Mouse (Mus musculus) ZHBTc4 (cell line): ENCODE measurements around the gene Birc2.

Experiments
- DNase-seq: peaks from one replicate; pipeline ENCODE4 v3.0.0-alpha.2; 2011; ENCODE audit warnings: low read depth, low spot score

Gene Birc2

DNA sequence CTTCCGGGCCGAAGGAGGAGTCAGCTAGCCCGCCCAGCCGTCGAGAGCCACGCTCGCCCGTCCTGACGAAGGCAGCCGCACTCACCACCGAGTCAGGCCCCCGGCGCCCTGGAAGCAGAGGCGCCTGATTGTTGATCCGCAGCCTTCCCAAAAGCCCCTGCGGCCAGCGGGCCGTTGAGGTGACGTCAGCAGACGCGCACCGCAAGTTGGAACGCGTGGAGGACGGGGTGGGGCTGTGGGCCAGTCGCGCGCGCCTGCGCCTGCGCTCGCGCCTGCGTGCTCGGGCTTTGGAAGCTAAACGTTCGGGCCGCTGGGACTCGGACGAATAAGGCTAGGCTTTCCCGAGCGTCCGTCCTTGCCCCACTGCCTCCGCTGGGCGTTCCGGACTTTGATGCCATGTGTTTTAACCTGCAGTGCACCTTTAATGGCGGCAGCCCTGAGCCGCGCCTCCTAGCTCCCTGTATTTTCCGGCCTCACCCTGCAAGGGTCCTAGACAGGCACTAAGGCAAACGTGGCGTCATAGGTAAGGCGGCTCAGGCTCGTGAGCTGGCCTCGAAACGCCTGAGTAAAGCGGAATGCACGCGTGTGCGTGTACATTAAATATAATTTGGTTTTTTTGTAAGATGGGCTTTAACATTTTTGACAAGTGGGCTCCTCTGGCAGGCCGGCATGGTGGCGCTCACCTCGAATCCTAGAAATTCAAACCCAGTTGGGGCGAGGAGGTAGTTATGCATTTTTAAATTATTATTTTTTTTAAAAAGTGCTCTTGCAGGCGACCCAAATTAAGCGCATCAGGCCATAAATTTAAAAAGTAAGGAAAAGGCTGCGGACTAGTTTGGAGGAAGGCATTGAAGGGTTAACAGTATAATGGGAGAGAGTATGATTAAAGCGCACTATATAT, at the start of gene Birc2:
Birc2 (minus strand) TSS at position 160 of the 901 bp plus-strand sequence.
- DNase-seq = peak; percentile 99

DNA sequence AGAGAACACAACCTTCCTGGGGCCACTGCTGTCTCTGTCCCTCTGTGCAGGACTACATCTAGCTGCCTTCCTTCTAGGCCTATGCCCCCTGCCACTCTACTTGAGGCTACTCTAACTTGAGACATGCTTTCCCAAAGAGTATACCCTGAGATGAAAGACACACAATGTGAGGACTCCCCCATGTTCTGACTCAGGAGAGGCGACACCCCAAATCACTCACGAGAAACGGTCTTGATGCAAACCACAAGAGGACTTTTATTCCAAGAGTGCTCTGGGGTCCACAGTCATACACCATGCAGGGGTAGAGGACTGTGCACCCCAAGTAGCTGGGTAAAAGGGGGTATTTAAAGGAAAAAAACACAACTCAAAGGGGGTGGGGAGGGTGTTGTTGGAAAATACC, 47.5 kb upstream of the Birc2 start:
- no peak for DNase-seq

DNA sequence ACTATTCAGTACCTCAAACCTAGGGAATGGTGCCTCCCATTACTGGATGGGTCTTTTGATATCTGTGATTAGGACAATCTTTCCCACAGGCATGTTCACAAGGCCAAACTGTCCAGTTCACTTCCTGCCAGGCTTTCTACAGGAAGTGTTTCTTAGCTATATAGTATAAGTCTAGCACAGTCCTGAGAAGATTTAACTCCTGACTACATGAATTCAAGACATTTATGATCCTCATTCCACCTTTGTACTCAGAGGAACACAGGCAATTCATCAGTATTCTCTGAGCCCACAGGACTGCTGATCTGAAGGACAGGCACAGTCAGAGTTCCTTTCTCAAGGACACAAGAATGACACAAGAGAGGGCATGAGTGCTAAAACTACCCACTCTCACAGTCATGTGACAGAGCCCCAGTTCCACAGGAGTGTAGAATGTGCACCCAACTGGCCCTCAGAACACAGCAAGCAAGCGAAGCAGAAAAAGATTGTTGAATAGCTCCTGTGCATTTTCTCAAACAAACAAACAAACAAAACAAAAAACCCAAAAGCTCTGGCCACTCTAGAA, 45.5 kb upstream of the Birc2 start:
- DNase-seq = no peak

DNA sequence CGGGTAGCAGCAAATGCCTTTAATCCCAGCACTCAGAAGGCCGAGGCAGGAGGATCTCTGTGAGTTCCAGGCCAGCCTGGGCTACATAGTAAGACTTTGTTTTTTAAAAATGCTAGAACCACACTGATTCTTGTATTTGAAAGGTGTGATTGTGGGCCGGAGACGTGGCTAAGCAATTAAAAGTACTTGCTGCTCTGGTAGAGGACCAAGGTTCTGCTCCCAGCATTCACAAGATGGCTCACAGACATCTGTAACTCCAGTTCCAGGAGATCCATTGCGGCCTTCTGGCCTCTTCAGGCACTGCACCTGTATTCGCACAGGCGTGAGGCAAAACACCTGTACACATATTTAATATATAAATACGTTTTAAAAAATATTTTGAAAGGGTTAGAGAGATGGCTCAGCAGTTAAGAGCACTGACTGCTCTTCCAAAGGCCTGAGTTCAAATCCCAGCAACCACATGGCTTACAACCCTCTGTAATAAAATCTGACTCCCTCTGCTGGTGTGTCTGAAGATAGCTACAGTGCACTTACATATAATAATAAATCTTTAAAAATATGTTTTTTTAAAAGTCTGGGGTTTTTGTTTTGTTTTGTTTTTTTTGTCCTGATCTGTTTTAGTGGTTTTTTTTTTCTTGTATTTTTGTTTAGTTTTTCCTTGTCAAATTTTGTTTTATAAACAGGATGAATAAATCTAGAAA, 36.8 kb upstream of the Birc2 start:
- DNase-seq = peak; percentile 56

DNA sequence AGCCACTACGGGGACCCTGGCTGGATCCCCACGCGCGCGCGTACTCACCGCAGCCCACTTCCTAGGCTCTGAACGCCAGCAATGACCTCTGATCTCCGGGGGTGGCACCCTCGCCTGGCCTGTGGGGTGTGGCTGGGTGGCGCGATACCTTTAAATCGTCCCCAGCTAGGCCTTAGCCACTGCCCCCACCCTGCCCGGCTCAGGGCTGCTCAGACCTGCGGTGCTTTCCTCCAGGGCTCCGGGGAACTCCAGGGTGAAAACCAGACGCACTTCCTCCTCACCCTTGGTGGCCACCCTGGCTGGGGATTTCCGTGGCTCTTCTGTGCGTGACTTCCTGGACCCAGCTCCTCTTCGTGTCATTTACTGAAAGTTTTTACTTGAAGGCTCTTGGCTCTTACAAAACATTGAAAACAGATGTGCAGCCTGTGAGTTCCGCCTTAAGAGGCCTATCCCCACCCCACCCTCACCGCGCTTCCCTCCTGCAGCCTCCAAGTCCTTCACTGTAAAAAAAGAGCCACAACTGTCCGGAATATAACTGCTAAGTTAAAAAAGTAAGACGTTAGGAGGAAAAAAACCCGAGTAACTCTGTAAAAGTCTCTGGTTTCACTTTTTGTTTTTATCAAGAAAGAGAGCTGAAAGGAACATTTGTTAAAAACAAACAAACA, 36.0 kb upstream of the Birc2 start, which contains the start of gene Birc3:
Birc3 (minus strand) TSS at position 412 of the 665 bp plus-strand sequence.
- DNase-seq = peak; percentile 71

DNA sequence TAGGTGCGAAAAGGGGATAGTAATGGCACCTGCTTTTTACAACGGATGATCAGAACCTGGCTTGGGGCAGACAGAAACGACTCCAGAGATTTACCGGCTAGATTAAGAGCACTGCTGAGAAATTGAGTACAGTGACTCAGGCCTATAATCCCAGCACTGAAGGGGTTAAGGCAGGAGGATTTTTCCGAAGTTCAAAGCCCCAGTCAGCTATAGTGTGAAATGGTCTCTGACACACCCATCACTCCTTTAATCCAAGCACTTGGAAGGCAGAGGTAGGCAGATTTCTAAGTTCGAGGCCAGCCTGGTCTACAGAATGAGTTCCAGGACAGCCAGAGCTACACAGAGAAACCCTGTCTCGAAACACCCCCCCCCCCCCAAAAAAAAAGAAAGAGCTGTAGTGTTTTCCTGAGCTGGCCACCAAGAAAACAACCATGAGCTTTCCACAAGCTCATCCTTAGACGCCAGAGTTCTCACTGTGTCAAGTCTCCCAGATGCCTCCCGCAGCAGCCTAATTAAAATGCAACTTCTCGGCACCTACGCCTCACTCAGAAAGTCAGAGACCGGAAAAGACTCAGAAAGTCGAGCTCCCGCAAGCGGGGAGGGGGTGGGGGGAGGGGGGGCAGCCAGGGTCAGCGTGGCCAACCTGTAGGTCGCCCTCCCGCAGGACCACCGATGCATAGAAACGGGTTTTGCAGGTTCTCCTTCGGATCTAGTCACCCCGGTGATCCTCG, 35.3 kb upstream of the Birc2 start:
- peak; percentile 63 for DNase-seq

DNA sequence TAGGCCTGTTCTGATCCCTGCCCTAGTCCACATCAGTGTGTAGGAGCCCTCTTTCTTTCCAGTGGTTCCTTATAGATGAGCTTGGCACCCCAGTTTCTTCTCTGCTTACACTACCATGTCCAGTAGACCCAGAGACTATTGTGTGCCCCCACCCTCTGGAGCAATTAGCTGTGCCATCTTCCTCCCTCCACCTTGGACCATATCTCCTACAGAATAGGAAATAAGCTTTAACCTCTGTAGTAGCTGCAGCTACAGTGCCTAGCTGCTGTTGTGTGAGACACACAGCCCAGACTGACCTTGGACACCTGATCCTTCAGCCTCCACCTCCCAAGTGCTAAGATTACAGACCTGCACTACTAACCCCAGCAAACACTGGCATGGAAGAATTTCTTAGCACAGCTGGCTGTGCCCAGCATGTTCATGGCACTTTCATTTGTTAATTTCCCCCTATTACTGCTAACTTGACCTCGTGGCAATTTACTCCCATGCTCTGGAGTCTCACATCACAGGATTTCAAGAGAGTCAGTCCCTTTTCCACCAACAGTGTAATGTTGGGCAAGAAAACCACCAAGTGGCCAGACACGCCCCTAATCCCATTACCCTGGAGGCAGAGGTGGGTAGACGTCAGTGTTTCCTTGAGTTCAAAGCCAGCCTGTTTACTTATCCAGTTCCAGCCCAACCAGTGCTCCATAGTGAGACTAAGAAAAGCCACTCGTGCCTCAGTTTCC, 34.6 kb upstream of the Birc2 start:
- DNase-seq = peak; percentile 45

DNA sequence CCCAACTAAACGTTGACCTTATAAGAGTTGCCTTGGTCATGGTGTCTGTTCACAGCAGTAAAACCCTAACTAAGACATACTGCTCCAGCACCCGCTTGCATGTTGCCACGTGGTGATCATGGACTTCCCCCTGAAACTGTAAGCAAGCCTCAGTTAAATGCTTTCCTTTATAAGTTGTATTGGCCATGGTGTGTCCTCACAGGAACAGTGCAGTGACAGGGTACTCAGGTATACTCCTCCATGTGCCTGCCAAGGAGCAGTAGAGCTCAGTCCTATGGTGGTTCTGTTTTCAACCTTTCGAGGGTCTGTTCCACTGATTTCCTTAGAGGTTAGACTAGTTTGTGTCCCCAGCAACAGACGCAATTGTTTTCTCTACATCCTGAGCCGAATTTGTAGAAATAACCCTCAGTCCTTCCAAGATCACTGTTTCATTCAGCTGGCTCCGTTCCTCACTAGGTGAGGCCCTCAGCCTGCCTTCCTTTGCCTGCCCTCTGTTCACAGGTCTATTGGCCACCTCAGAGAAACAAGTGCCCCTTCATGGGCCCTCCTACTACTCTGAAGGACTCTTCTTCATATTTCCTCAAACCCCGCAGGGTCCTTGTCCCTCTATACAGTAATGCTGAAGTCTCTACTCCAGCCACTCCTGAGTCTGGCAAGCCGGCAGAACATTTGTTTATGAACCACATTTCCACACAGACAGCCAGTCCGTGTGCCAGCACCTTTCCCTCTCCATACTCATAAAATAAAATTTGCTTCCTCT, 33.9 kb upstream of the Birc2 start:
- DNase-seq = no peak

DNA sequence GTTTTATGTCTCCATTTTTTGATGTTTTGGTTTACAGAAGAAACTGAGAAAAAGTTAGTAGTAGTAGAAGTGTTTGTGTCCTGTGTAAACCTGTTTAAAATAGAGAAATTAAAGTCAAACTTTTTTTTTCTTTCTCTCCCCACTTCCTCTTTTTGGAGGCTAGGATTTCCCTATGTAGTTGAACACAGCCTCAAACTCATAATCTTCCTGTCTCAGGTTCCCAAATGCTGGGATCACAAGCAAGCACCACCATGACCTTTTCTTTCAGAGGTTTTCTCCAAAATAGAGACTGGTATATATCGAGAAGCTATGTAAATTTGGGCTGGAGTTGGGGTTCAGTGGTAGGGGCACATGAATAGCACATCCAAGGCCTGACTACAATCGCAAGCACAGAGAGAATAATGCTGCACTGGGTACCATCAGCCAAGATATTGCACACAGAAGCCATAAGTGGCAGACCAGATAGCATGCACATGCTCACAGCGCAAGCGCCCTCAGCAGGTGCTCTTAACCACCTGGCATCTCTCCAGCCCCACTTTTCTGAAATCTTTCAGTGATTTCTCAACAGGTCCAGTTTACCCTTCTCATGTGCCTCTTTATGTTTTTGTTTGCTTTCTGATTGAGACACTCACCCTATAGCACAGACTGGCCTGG, 32.1 kb upstream of the Birc2 start:
- DNase-seq = no peak

DNA sequence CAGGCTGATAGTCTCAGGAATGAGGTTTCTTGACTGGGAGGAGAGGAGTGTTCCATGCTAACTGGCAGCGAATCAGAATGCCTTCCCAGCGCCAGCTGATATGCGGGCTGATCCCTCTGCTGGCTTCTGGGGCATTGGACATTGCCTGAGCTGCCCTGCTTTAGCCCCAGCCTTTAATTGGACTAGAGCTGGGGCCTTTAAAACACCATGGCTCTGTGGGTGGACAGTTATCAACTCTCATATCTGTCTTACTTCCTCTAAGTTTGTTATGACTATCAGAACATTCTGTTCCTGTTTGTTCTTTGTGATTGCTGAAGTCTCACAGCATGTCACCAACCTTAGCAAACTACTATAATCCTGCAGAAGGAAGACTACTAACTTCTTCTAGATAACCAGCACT, 31.1 kb upstream of the Birc2 start:
- no peak for DNase-seq

DNA sequence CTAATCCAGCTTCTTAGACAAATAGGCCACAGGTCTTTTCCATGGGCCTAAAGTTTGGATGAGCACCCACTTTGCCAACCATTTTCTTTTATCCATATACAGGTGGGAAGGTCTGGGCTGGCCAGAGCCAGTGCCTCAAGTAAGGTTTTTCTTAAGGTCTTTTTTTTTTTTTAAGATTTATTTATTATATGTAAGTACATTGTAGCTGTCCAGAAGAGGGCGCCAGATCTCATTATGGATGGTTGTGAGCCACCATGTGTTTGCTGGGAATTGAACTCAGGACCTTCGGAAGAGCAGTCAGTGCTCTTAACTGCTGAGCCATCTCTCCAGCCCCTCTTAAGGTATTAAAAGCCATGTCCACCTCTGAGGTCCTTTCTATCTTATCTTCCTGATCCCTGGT, 30.1 kb upstream of the Birc2 start:
- peak; percentile 42 for DNase-seq

DNA sequence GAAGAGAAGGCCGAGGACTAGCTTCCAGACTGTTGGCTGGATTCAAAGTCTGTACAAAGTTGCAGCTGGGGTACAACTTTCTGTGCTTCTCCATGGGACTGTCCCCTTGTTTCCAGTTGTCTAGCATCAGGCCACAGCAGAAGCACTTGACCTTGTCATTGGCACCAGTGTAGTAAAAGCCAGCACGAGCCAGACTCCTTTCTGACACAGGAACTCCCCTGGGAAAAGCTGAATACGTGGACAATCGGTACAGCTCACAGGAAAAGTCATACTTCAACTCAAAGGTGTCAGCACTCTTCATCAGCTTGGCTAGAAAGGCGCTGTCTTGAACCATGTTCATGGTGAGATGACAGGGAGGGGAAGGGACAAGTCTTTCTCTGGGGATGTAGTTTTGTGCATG, 24.1 kb upstream of the Birc2 start:
- no peak for DNase-seq

DNA sequence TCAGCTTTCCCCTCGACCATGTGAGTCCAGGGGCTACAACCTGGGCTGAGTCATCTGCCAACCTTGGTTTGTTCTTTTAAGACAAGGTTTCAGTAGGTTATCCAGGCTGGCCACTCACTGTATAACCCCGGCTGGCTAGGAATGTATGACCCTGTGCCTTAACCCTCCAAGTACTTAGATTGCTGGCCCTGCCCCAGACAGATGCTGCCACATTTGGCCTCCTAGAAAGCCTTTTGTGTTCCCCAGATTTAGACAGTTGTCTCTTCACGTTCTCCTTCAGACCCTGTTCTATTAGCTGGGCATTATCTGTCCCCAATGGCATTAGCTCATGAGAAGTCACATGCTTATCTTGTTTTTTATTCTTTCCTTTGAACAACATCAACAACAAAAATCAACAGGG, 19.0 kb upstream of the Birc2 start:
- DNase-seq = no peak

DNA sequence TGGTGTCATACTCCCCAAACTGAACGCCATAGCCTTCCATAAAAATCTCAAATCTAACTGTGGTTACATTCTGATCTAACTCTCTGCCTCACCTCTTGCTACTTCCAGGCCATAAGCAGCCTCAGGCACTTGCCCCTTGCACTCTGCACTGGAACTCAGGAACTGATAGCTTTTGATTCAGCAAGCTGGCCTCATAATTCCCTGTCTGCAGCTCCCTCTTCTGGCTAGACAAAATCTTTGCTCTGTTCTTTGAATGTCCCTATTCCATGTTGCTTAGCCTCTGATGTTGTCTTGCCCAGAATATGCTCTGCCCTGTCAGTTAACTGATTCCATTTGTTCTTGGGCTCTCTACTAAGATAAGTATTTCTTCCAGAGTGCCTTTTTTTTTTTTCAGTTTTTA, 18.5 kb upstream of the Birc2 start:
- DNase-seq = peak; percentile 75

DNA sequence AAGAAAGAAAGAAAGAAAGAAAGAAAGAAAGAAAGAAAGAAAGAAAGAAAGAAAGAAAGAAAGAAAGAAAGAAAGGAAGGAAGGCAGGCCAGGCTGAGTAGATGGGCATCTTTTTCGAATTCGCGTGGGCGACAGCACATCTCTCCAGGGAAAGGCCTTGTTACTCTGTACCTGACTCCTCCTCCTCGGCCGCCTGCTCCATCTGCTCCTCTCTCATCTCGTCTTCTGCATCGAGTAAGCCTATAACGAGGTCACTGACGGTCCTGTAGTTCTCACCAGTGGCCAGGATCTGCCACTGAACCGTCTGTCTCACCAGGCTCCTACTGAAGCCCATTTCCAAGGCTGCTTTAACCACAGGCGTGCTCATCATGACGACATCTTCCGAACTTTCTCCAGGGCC, 17.3 kb upstream of the Birc2 start:
- peak; percentile 16 for DNase-seq

DNA sequence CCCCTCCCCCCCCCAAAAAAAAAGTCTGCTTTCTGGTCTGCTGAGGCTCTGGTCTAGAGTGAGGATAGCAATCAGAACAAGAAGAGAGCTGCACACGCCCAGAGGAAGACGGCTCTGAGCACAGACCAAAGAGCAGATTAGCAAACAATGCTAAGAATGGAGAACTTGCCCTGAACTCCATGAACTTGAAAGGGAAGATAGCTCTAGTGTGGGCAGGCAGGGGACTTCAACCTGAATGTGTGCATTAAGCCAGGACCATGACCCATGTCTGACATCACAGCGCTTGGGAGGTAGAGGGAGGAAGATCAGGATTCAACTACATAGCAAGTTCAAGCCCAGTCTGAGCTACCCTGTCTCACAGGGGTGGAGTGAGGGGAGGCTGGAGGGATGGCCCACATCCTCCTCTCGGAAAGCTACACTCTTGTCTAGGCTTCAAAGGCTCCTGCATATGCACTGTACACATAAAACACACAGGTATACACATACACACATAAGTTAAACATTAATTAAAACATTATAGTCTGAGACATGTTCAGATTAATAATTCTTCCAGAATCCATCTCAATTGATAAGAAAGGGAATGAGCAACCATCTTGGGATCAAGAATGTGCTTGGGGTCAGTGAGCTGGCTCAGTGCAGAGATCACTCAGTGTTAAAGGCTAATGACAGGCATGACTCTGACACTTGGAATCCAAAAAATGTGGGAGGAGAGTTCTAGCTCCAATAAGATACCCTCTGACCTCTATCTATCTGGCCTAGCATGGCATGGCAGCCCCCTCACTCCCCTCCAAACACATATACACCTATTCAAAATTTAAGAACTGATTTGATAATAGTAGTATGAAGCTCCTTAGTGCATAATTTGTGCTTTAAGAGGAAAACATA, 15.7 kb upstream of the Birc2 start:
- DNase-seq = peak; percentile 45

DNA sequence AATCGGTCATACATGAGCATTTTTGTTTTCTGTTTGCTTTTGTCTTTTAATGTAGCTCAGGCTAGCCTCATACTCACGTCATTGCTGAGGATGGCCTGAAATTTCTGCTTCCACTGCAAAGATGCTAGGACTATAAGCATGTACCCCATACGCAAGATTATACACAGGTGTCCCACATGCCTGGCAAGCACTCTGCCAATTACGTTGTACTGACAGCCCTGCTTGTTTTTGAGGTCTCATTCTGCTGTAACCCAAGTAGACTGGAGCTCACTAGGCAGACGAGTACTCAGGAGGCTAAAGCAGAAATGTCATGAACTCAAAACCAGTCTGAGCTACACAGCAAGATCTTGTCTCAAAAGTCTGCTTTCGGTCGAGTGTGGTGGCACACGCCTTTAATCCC, 15.0 kb upstream of the Birc2 start:
- DNase-seq = no peak

DNA sequence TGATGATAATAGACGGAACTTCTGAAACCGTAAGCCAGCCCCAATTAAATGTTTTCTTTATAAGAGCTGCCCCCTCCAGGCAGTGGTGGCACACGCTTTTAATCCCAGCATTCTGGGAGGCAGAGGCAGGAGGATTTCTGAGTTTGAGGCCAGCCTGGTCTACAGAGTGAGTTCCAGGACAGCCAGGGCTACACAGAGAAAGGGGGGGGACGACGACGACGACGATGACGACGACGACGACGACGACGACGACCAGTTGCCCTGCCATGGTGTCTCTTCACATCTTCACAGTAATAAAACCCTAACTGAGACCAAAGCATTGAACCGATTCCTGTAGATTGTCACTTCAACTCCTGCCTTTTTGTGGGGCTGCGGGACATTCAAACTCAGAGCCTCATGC, 11.3 kb upstream of the Birc2 start:
- no peak for DNase-seq
